Mouse (Mus musculus) lung, postnatal 0 days (tissue): ENCODE data around the gene Gas8.

Source experiments
- CTCF ChIP-seq: IDR thresholded peaks from 2 replicates; pipeline ENCODE4 v1.5.1; 2016; ENCODE audit warnings: antibody characterized with exemption, mild to moderate bottlenecking
- EP300 ChIP-seq: IDR thresholded peaks from 2 replicates; pipeline ENCODE4 v1.6.1; 2016; ENCODE audit warnings: antibody characterized with exemption, mild to moderate bottlenecking, control low read depth

- TF ChIP-seq CTCF (no peak), EP300 (no peak)
These were observed 12.9 kb upstream of the Gas8 start for GRCm38 (mm10) chr8:123505695-123506094.
